Mouse (Mus musculus): ENCODE data around the gene Gpr34. TPM values are rescaled to one million over a fixed set of nuclear protein-coding genes. Genes with fewer than 3 reads are reported as not detected.

Gene Gpr34
- 0.29 and 0.44 TPM in 2 replicates for polyA plus RNA-seq (2015; fragmentation: Nextera tagmentation; extraction: Ambion mirVana)

GRCm38 (mm10) chrX:13631599-13632283, at the start of gene Gpr34:
TSS of gene Gpr34 (plus strand) at chrX:13632089.
- H3K4me1 ChIP-seq (replicated peaks) = no peaks in the 10 kb centered on the region
- H3K9ac ChIP-seq = no peak within 1 kb of the TSS
- 25% methylated on average over 5 of the region's 5 CpGs for WGBS (ENCODE audit: insufficient replicate concordance)
- H3K4me3 ChIP-seq (replicated peaks) = no peak within 1 kb of the TSS
- no peaks in the 10 kb centered on the region for H3K27me3 ChIP-seq
- H3K9me3 ChIP-seq (replicated peaks) = no peaks in the 10 kb centered on the region
- ATAC-seq (ENCODE audit: low read depth) (no peak), DNase-seq (no peak)
- H3K4me2 ChIP-seq = no peak within 1 kb of the TSS
- no peaks in the 10 kb centered on the region for H3K36me3 ChIP-seq
- H3K27ac ChIP-seq = no peak within 1 kb of the TSS

DNA sequence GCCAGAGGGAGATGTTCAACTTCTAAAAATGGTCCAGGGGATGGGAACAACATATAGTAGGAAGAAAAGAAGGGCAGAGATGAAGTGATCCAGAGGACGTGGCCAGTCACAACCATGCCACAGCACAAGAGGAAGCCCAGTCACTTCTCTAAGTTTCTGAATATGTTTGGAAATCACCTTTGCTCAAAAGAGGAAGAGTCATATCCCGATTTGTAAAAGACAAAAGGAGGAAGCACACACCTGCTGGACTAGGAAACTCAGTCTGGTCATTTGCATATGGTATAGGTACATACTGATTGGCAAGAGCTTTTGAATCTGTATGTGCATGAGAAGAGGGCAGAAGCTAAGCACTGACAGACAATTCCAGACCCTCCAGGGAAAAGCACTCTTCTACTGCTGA, 32.5 kb upstream of the Gpr34 start:
- ATAC-seq (ENCODE audit: low read depth) = no peak
- WGBS (ENCODE audit: insufficient replicate concordance) = 36% methylated on average over 2 of the region's 2 CpGs
- H3K4me1 ChIP-seq (replicated peaks) = no peaks in the 10 kb centered on the region

GRCm38 (mm10) chrX:13599966-13600365, 31.9 kb upstream of the Gpr34 start:
- Histone ChIP-seq H3K9me3 (replicated peaks) (no peaks in the 10 kb centered on the region), H3K9ac (no peak overlapping the region), H3K4me3 (replicated peaks) (no peak overlapping the region), H3K36me3 (no peaks in the 10 kb centered on the region), H3K27me3 (no peaks in the 10 kb centered on the region), H3K4me1 (replicated peaks) (no peaks in the 10 kb centered on the region), H3K27ac (no peak overlapping the region), H3K4me2 (no peak overlapping the region)
- DNase-seq = no peak
- ATAC-seq (ENCODE audit: low read depth) = no peak
- 37% methylated on average over 1 of the region's 1 CpGs for WGBS (ENCODE audit: insufficient replicate concordance)

More for the DNA sequence above, 32.5 kb upstream of the Gpr34 start:
- Histone ChIP-seq H3K36me3 (no peaks in the 10 kb centered on the region), H3K27me3 (no peaks in the 10 kb centered on the region), H3K9me3 (replicated peaks) (no peaks in the 10 kb centered on the region), H3K4me2 (no peak overlapping the region), H3K4me3 (replicated peaks) (no peak overlapping the region), H3K27ac (no peak overlapping the region), H3K9ac (no peak overlapping the region)
- no peak for DNase-seq

DNA sequence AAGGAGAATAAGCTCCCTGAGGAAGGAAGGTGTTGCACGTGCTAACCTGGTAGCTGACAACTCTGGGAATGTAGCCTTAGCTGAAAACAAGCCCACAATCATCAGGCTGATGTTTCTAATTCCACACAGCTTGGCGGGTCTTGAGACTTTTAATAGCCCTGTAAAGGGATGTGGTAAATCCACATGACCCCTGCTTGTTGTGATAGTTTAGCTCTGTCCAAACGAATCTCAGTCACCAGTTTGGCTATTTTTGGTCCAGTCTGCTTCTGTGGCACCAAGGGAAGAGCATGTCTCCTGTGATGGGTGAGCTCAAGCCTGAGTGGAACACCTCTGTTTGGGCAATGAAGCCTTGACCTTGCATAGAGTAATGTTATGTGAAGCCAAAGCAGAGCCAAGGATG, 25.1 kb upstream of the Gpr34 start:
- H3K4me3 ChIP-seq (replicated peaks) = no peak overlapping the region
- H3K4me2 ChIP-seq = no peak overlapping the region
- H3K4me1 ChIP-seq (replicated peaks) = no peaks in the 10 kb centered on the region
- no peak for ATAC-seq (ENCODE audit: low read depth)
- DNase-seq = no peak
- WGBS (ENCODE audit: insufficient replicate concordance) = 27% methylated on average over 3 of the region's 3 CpGs
- no peak overlapping the region for H3K9ac ChIP-seq
- H3K9me3 ChIP-seq (replicated peaks) = no peaks in the 10 kb centered on the region
- no peaks in the 10 kb centered on the region for H3K27me3 ChIP-seq
- no peak overlapping the region for H3K27ac ChIP-seq
- no peaks in the 10 kb centered on the region for H3K36me3 ChIP-seq

DNA sequence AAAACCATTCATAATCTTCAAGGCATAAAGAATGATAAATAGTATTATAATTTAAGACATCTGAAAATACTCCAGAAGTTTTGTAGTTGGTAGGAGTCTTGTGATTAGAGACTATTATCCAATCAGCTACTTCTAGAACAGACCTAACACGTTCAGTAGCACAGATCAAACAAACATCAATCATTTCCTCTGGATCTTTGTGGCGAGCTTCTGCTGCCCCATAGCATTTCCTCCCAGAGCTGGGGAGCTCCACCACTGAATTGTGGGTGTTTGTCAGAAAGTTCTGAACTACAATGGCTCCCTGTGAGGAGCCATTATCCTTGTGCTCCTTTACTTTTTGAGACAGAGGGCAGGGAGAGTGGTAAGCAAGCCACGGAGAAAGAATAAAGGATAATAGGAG, 24.1 kb upstream of the Gpr34 start:
- H3K27ac ChIP-seq = no peak overlapping the region
- H3K4me1 ChIP-seq (replicated peaks) = no peaks in the 10 kb centered on the region
- H3K9ac ChIP-seq = no peak overlapping the region
- H3K27me3 ChIP-seq = no peaks in the 10 kb centered on the region
- H3K4me3 ChIP-seq (replicated peaks) = no peak overlapping the region
- ATAC-seq (ENCODE audit: low read depth) (no peak), DNase-seq (no peak)
- WGBS (ENCODE audit: insufficient replicate concordance) = 40% methylated on average over 3 of the region's 3 CpGs
- no peak overlapping the region for H3K4me2 ChIP-seq
- no peaks in the 10 kb centered on the region for H3K9me3 ChIP-seq (replicated peaks)
- H3K36me3 ChIP-seq = no peaks in the 10 kb centered on the region

GRCm38 (mm10) chrX:13611114-13611513, 20.8 kb upstream of the Gpr34 start:
- H3K9me3 ChIP-seq (replicated peaks) = no peaks in the 10 kb centered on the region
- DNase-seq (no peak), ATAC-seq (ENCODE audit: low read depth) (no peak)
- no peak overlapping the region for H3K9ac ChIP-seq
- 70% methylated on average over 5 of the region's 5 CpGs for WGBS (ENCODE audit: insufficient replicate concordance)
- no peak overlapping the region for H3K27ac ChIP-seq
- no peaks in the 10 kb centered on the region for H3K36me3 ChIP-seq
- H3K4me2 ChIP-seq = no peak overlapping the region
- no peak overlapping the region for H3K4me3 ChIP-seq (replicated peaks)
- no peaks in the 10 kb centered on the region for H3K27me3 ChIP-seq
- H3K4me1 ChIP-seq (replicated peaks) = no peaks in the 10 kb centered on the region

DNA sequence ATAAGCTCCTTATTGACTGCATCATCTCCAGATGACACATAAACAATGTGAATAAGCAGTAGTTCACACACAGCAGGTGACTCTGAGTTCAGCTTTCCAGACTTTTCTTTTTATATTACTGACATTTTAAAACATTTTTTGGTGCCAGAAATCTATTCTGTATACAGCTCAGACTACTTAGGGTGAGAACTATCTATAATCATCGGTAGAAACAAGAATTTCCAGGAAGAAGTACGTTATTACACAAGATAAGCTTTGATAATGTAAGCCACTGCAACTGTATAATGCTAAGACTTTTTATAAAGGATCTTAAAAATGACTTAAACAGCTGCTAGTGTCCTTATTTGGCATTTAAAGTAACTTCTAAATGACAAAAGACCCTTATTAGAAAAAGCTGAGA, 19.8 kb upstream of the Gpr34 start:
- Histone ChIP-seq H3K36me3 (no peaks in the 10 kb centered on the region), H3K27me3 (no peaks in the 10 kb centered on the region), H3K9me3 (replicated peaks) (no peaks in the 10 kb centered on the region), H3K4me3 (replicated peaks) (no peak overlapping the region), H3K27ac (no peak overlapping the region), H3K4me1 (replicated peaks) (no peaks in the 10 kb centered on the region), H3K9ac (no peak overlapping the region), H3K4me2 (no peak overlapping the region)
- ATAC-seq (ENCODE audit: low read depth) = no peak
- no peak for DNase-seq
- WGBS (ENCODE audit: insufficient replicate concordance) = 31% methylated on average over 2 of the region's 2 CpGs

DNA sequence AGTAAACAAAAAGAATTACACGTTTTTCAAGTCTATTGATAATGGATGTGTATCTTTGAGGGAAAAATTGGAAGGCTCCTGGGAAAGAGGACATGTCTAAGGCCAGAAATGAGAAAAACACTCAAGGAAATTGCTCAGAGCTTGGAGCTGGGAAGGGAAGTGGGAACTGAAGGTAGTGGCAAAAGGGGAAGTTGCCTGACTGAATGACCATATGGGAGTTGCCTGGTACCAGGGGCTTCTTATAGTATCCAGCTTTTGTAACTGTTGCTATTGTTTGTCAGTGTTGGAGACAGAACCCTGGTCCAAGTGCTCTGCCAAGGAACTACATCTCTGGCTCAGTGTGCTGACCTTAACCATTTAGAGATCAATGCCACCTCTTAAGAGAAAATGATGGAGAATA, 15.2 kb upstream of the Gpr34 start:
- Histone ChIP-seq H3K27ac (no peak overlapping the region), H3K9ac (no peak overlapping the region), H3K27me3 (no peaks in the 10 kb centered on the region), H3K4me3 (replicated peaks) (no peak overlapping the region), H3K4me1 (replicated peaks) (no peaks in the 10 kb centered on the region), H3K9me3 (replicated peaks) (no peaks in the 10 kb centered on the region), H3K4me2 (no peak overlapping the region), H3K36me3 (no peaks in the 10 kb centered on the region)
- no peak for DNase-seq
- no peak for ATAC-seq (ENCODE audit: low read depth)
- 31% methylated on average over 1 of the region's 1 CpGs for WGBS (ENCODE audit: insufficient replicate concordance)

GRCm38 (mm10) chrX:13617294-13617693, 14.6 kb upstream of the Gpr34 start:
- H3K4me3 ChIP-seq (replicated peaks) = no peak overlapping the region
- no peak overlapping the region for H3K9ac ChIP-seq
- 65% methylated on average over 1 of the region's 1 CpGs for WGBS (ENCODE audit: insufficient replicate concordance)
- no peak overlapping the region for H3K27ac ChIP-seq
- no peaks in the 10 kb centered on the region for H3K27me3 ChIP-seq
- H3K9me3 ChIP-seq (replicated peaks) = no peaks in the 10 kb centered on the region
- H3K36me3 ChIP-seq = no peaks in the 10 kb centered on the region
- no peak for ATAC-seq (ENCODE audit: low read depth)
- H3K4me2 ChIP-seq = no peak overlapping the region
- no peaks in the 10 kb centered on the region for H3K4me1 ChIP-seq (replicated peaks)
- DNase-seq = no peak

- H3K27ac ChIP-seq = no peak overlapping the region
- DNase-seq = no peak
- no peaks in the 10 kb centered on the region for H3K4me1 ChIP-seq (replicated peaks)
- no peaks in the 10 kb centered on the region for H3K9me3 ChIP-seq (replicated peaks)
- H3K4me2 ChIP-seq = no peak overlapping the region
- no peak overlapping the region for H3K9ac ChIP-seq
- H3K4me3 ChIP-seq (replicated peaks) = no peak overlapping the region
- no peak for ATAC-seq (ENCODE audit: low read depth)
- WGBS (ENCODE audit: insufficient replicate concordance) = 58% methylated on average over 4 of the region's 4 CpGs
- no peaks in the 10 kb centered on the region for H3K36me3 ChIP-seq
- no peaks in the 10 kb centered on the region for H3K27me3 ChIP-seq
These were observed 13.4 kb upstream of the Gpr34 start for GRCm38 (mm10) chrX:13618476-13618875.

DNA sequence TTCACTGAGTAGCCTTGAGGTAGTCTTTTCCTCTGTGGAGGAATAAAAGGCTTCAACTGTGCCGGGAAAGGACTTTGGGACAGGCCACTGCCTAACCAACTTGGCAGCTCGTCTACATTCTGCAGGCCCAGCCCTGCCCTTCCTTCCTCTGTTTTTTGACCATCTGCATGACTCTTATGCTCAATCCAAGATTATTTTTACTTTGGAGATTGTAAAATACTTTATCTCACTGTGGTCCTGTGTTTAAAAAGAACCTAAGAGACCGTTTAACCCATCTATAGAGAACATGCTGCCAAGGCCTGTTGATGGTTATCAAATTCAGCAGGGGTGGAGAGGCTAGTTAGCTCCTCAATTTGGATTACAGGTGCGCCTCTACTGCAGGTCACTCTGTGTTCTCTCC, 10.4 kb upstream of the Gpr34 start:
- Histone ChIP-seq H3K9ac (no peak overlapping the region), H3K4me2 (no peak overlapping the region), H3K27me3 (no peaks in the 10 kb centered on the region), H3K4me3 (replicated peaks) (no peak overlapping the region), H3K9me3 (replicated peaks) (no peaks in the 10 kb centered on the region), H3K36me3 (no peaks in the 10 kb centered on the region), H3K4me1 (replicated peaks) (no peaks in the 10 kb centered on the region), H3K27ac (no peak overlapping the region)
- ATAC-seq (ENCODE audit: low read depth) (no peak), DNase-seq (no peak)
- 55% methylated on average over 4 of the region's 4 CpGs for WGBS (ENCODE audit: insufficient replicate concordance)

DNA sequence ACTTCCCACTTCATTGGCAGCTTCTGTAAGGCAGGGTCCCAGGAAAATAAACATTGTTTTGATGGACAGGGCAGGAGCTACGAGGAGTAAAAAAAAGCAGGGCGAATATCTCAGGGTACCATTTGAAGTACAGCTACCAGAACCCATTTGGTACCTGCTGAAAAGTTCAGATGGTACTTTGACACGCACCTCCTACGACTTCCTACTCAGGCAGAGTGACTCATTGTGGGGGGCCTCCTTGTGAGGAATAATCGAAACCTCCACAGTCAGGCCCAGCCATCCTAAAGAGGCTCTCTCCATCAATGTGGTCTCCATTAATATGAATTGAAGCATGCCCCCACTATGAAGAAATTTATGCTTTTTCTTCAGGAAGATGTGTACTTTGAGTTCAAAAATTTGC, 9.2 kb upstream of the Gpr34 start:
- DNase-seq = no peak
- no peak overlapping the region for H3K9ac ChIP-seq
- WGBS (ENCODE audit: insufficient replicate concordance) = 58% methylated on average over 5 of the region's 5 CpGs
- no peak overlapping the region for H3K27ac ChIP-seq
- no peak overlapping the region for H3K4me3 ChIP-seq (replicated peaks)
- no peak for ATAC-seq (ENCODE audit: low read depth)
- H3K4me1 ChIP-seq (replicated peaks) = no peaks in the 10 kb centered on the region
- no peaks in the 10 kb centered on the region for H3K36me3 ChIP-seq
- no peak overlapping the region for H3K4me2 ChIP-seq
- no peaks in the 10 kb centered on the region for H3K27me3 ChIP-seq
- no peaks in the 10 kb centered on the region for H3K9me3 ChIP-seq (replicated peaks)
